Mouse (Mus musculus) thymus, adult 2 months (tissue): ENCODE data around the gene C2cd5.

Source experiments
- CTCF ChIP-seq: fragments of 200-500 bp; IDR thresholded peaks from 2 replicates; pipeline ENCODE4 v1.5.1; 2012; ENCODE audit warnings: mild to moderate bottlenecking, control low read depth, low read length, moderate library complexity, borderline replicate concordance; ENCODE audit not compliant: control insufficient read depth, poor library complexity, insufficient read depth; ENCODE audit errors: extremely low read depth
- POLR2A ChIP-seq: fragments of 200-500 bp; IDR thresholded peaks from 2 replicates; pipeline ENCODE4 v1.6.1; 2012; ENCODE audit warnings: mild to moderate bottlenecking, low read length, control low read depth, moderate library complexity; ENCODE audit not compliant: control insufficient read depth, poor library complexity, insufficient read depth; ENCODE audit errors: extremely low read depth

- TF ChIP-seq POLR2A, result no peak
- TF ChIP-seq CTCF, result no peak
Measured at GRCm38 (mm10) chr6:143085898-143086297, 14.0 kb downstream of the C2cd5 start.
